Mouse (Mus musculus): ENCODE data around the gene Fgd2. TPM values are rescaled to one million over a fixed set of nuclear protein-coding genes. Genes with fewer than 3 reads are reported as not detected.
A peak's percentile ranks its signal among the peaks of the same experiment; 100 is the strongest.

The Fgd2 gene
- polyA plus RNA-seq, 1 experiment from 2014 or later: 2.2 TPM

DNA sequence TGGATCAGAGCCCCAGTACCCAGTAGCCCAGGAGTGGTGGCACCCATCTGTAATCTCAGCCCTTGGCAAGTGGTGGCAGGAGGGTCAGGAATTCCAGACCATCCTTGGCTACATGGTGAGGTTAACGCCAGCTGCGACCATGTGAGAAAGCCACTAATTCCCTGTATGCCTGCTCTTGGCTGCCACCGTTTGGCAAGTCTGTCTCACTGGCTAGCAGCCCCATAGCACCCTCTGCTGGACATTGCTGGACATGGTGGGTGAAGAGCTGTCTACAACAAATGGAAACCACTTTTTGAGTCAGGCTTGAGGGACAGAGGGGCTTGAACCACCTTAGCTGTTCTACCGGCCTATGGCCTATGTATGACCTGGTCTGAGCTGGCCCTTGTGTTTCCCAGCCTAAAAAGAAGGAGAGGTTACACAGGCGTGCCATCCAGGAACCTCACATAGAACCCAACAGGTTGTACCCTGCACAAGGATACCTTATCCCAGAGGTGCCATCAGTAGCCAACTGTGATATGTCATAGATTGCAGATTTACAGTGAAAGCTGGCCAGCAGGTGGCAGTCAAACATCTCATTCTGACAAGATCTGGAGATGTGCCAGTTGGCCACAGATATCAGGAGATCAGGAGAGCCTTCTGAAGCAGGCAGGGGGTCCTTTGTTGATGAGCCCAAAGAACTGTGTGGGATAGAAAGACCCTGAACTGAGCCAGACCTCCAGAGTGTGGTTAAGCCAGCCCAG is 10.4 kb downstream of the Fgd2 start:
- DNase-seq (ENCODE audit: low spot score, missing footprints): peak; percentile 99
- H3K4me3 ChIP-seq (ENCODE audit: low read depth, low read length): no peak overlapping the region
- H3K4me1 ChIP-seq (ENCODE audit: control insufficient read depth, insufficient read depth, low read length): 0 out of 2 replicates have a peak, but pooled peaks cover 2% of the 10 kb centered on the region
- H3K36me3 ChIP-seq (ENCODE audit: control insufficient read depth, insufficient read depth, low read length): no peaks in the 10 kb centered on the region
- no peak overlapping the region for H3K27ac ChIP-seq (ENCODE audit: low read depth, low read length)
- no peaks in the 10 kb centered on the region; the same call in 1 of the 2 replicates for H3K27me3 ChIP-seq (ENCODE audit: control insufficient read depth, insufficient read depth, low read length)
- 10% methylated on average over 5 of the region's 5 CpGs for WGBS
- H3K9me3 ChIP-seq (ENCODE audit: control insufficient read depth, low read length): no peaks in the 10 kb centered on the region
- H3K4me2 ChIP-seq: no peak overlapping the region
- peak overlapping the region; percentile 31; the same call in 1 of the 2 replicates for H3K9ac ChIP-seq (ENCODE audit: low read length)
- peak; percentile 71; the same call in 1 of the 2 replicates for ATAC-seq (ENCODE audit: low FRiP score)

DNA sequence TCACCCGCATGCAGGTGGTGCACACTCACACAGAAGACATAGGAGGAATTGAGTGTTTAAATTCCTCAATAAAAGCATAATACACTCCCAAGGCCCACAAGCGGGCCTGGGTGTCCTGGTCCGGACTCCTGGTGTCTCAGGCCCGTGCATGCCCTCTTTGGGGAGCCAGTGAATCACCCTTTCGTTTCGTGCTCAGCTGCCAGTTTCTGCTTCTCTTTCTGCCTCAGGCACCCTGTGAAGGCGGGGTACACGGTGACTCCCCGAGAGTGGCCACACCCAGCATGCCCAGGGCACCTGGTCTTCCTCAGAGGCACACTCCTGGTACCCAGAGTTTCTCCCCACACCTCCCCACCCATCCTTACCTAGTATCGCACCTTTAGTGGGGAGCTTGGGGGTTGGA is 15.2 kb downstream of the Fgd2 start:
- Histone ChIP-seq H3K4me2 (no peak overlapping the region), H3K4me3 (ENCODE audit: low read depth, low read length) (no peak overlapping the region), H3K9ac (ENCODE audit: low read length) (no peak overlapping the region), H3K27me3 (ENCODE audit: control insufficient read depth, insufficient read depth, low read length) (no peaks in the 10 kb centered on the region), H3K36me3 (ENCODE audit: control insufficient read depth, insufficient read depth, low read length) (no peaks in the 10 kb centered on the region), H3K4me1 (ENCODE audit: control insufficient read depth, insufficient read depth, low read length) (no peaks in the 10 kb centered on the region), H3K27ac (ENCODE audit: low read depth, low read length) (no peak overlapping the region), H3K9me3 (ENCODE audit: control insufficient read depth, low read length) (no peaks in the 10 kb centered on the region)
- 82% methylated on average over 10 of the region's 10 CpGs for WGBS
- DNase-seq (ENCODE audit: low spot score, missing footprints) (no peak), ATAC-seq (ENCODE audit: low FRiP score) (no peak)

DNA sequence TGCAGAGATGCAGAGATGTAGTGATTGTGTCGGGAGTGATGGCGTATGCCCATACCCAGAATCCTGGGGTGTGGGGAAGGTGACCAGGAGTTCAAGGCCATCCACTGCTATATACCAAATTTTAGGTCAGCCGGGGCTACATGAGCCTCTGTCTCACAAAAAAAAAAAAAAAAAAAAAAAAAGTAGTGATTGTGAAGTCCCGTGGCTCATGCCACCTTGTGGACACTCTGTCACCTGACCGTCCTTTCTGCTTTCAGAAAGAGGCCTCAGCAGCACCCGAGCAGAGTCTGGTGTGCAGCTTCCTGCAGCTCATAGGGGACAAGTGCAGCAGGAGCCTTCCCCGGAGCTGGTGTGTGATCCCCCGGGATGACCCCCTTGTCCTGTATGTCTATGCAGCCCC is 17.3 kb downstream of the Fgd2 start:
- H3K4me2 ChIP-seq: no peak overlapping the region
- no peak overlapping the region for H3K4me3 ChIP-seq (ENCODE audit: low read depth, low read length)
- H3K36me3 ChIP-seq (ENCODE audit: control insufficient read depth, insufficient read depth, low read length): no peaks in the 10 kb centered on the region
- WGBS: 68% methylated on average over 8 of the region's 8 CpGs
- no peaks in the 10 kb centered on the region for H3K27me3 ChIP-seq (ENCODE audit: control insufficient read depth, insufficient read depth, low read length)
- no peak overlapping the region for H3K9ac ChIP-seq (ENCODE audit: low read length)
- ATAC-seq (ENCODE audit: low FRiP score): no peak
- no peaks in the 10 kb centered on the region for H3K4me1 ChIP-seq (ENCODE audit: control insufficient read depth, insufficient read depth, low read length)
- H3K27ac ChIP-seq (ENCODE audit: low read depth, low read length): no peak overlapping the region
- DNase-seq (ENCODE audit: low spot score, missing footprints): no peak
- H3K9me3 ChIP-seq (ENCODE audit: control insufficient read depth, low read length): no peaks in the 10 kb centered on the region

GRCm38 (mm10) chr17:29380241-29380640 is 19.5 kb downstream of the Fgd2 start:
- WGBS: 68% methylated on average over 4 of the region's 4 CpGs
- H3K9ac ChIP-seq (ENCODE audit: low read length): no peak overlapping the region
- no peak overlapping the region for H3K4me3 ChIP-seq (ENCODE audit: low read depth, low read length)
- no peaks in the 10 kb centered on the region for H3K36me3 ChIP-seq (ENCODE audit: control insufficient read depth, insufficient read depth, low read length)
- no peaks in the 10 kb centered on the region for H3K27me3 ChIP-seq (ENCODE audit: control insufficient read depth, insufficient read depth, low read length)
- no peak for DNase-seq (ENCODE audit: low spot score, missing footprints)
- H3K9me3 ChIP-seq (ENCODE audit: control insufficient read depth, low read length): no peaks in the 10 kb centered on the region
- H3K4me1 ChIP-seq (ENCODE audit: control insufficient read depth, insufficient read depth, low read length): no peaks in the 10 kb centered on the region
- no peak for ATAC-seq (ENCODE audit: low FRiP score)
- H3K27ac ChIP-seq (ENCODE audit: low read depth, low read length): no peak overlapping the region
- H3K4me2 ChIP-seq: no peak overlapping the region

- Histone ChIP-seq H3K4me2 (no peak overlapping the region), H3K27me3 (ENCODE audit: control insufficient read depth, insufficient read depth, low read length) (no peaks in the 10 kb centered on the region), H3K9me3 (ENCODE audit: control insufficient read depth, low read length) (no peaks in the 10 kb centered on the region), H3K36me3 (ENCODE audit: control insufficient read depth, insufficient read depth, low read length) (no peaks in the 10 kb centered on the region), H3K4me3 (ENCODE audit: low read depth, low read length) (no peak overlapping the region), H3K4me1 (ENCODE audit: control insufficient read depth, insufficient read depth, low read length) (no peaks in the 10 kb centered on the region), H3K27ac (ENCODE audit: low read depth, low read length) (no peak overlapping the region), H3K9ac (ENCODE audit: low read length) (no peak overlapping the region)
- WGBS: 25% methylated on average over 7 of the region's 7 CpGs
- peak; percentile 55; the same call in 1 of the 2 replicates for ATAC-seq (ENCODE audit: low FRiP score)
- peak; percentile 94 for DNase-seq (ENCODE audit: low spot score, missing footprints)
Measured at GRCm38 (mm10) chr17:29381472-29381871, 20.8 kb downstream of the Fgd2 start.

DNA sequence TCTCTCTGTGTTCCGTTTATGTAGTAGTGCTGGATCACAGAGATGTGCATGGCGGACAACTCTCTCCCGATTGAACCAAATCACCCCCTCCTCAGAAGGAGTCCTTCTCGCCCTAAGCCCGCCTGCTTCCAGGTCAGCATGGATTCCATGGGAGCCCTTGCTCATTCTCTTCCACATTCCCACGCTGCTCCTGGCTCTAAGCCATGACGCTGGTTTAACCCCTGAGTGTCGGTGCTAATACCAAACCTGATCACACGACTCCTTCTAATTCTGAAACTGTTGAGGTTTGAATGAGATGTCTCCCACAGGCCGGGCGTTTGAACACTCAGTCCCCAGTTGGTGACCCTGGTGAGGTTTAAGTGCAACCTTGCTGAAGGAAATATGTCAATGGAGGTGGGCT is 21.7 kb downstream of the Fgd2 start:
- no peak overlapping the region for H3K9ac ChIP-seq (ENCODE audit: low read length)
- no peaks in the 10 kb centered on the region for H3K9me3 ChIP-seq (ENCODE audit: control insufficient read depth, low read length)
- DNase-seq (ENCODE audit: low spot score, missing footprints) (no peak), ATAC-seq (ENCODE audit: low FRiP score) (no peak)
- no peaks in the 10 kb centered on the region for H3K4me1 ChIP-seq (ENCODE audit: control insufficient read depth, insufficient read depth, low read length)
- no peak overlapping the region for H3K4me2 ChIP-seq
- H3K36me3 ChIP-seq (ENCODE audit: control insufficient read depth, insufficient read depth, low read length): no peaks in the 10 kb centered on the region
- no peak overlapping the region for H3K4me3 ChIP-seq (ENCODE audit: low read depth, low read length)
- no peaks in the 10 kb centered on the region for H3K27me3 ChIP-seq (ENCODE audit: control insufficient read depth, insufficient read depth, low read length)
- WGBS: 73% methylated on average over 11 of the region's 11 CpGs
- H3K27ac ChIP-seq (ENCODE audit: low read depth, low read length): no peak overlapping the region

DNA sequence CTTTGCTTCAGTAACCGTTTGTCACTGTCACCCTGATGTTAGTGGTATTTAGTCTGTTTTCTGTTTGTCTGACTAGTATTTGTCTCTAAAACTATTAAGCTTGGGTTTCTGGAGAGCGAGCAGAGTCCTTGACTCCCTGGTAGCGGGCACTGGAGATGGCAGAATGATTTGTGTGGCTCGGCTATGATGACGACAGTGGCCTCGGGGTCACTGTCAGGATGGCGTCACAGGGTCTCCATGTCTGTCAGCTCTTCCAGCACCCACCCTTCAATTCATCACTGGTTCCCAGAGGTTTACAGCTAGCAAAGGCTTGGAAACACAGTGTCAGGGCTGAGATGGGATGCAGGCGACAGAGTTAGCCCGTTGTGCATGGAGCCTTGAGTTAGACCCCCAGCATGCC is 23.2 kb downstream of the Fgd2 start:
- WGBS: 86% methylated on average over 9 of the region's 9 CpGs
- H3K27ac ChIP-seq (ENCODE audit: low read depth, low read length): no peak overlapping the region

DNA sequence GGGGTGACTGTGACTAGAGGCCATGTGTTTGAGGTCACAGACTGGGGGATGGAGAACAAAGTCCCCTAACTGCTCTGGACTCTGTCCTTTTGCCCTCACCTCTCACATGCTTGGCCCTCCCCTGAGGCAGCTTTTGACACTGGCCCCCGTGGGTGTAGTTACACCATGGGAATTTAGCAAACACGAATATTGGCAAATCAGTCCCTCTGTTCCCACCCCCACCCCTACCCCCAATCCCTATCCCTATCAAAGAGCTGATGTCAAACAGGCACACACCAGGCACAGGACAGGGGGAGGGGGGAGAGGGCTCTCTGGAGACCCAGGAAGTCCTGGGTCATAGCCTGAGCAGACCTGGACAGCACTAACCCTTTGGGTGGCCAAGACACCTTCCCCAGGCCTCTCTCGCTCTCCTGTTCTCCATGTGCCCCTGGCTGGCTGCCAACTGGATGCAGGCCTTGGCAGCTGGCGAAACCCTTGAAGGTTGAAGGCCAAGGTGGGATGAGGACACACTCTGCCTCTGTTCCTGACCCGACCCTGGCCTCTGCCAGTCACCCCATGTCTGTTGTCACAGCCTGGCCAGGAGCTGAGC is 24.2 kb downstream of the Fgd2 start:
- H3K9ac ChIP-seq (ENCODE audit: low read length): no peak overlapping the region
- H3K36me3 ChIP-seq (ENCODE audit: control insufficient read depth, insufficient read depth, low read length): no peaks in the 10 kb centered on the region
- WGBS: 78% methylated on average over 5 of the region's 5 CpGs
- H3K4me3 ChIP-seq (ENCODE audit: low read depth, low read length): no peak overlapping the region
- H3K4me2 ChIP-seq: no peak overlapping the region
- ATAC-seq (ENCODE audit: low FRiP score): no peak
- DNase-seq (ENCODE audit: low spot score, missing footprints): no peak
- no peaks in the 10 kb centered on the region for H3K27me3 ChIP-seq (ENCODE audit: control insufficient read depth, insufficient read depth, low read length)
- no peaks in the 10 kb centered on the region for H3K9me3 ChIP-seq (ENCODE audit: control insufficient read depth, low read length)
- no peak overlapping the region for H3K27ac ChIP-seq (ENCODE audit: low read depth, low read length)
- no peaks in the 10 kb centered on the region for H3K4me1 ChIP-seq (ENCODE audit: control insufficient read depth, insufficient read depth, low read length)

More for the DNA sequence above, 23.2 kb downstream of the Fgd2 start:
- DNase-seq (ENCODE audit: low spot score, missing footprints) (no peak), ATAC-seq (ENCODE audit: low FRiP score) (no peak)
- Histone ChIP-seq H3K36me3 (ENCODE audit: control insufficient read depth, insufficient read depth, low read length) (no peaks in the 10 kb centered on the region), H3K4me2 (no peak overlapping the region), H3K9ac (ENCODE audit: low read length) (no peak overlapping the region), H3K27me3 (ENCODE audit: control insufficient read depth, insufficient read depth, low read length) (no peaks in the 10 kb centered on the region), H3K4me1 (ENCODE audit: control insufficient read depth, insufficient read depth, low read length) (no peaks in the 10 kb centered on the region), H3K4me3 (ENCODE audit: low read depth, low read length) (no peak overlapping the region), H3K9me3 (ENCODE audit: control insufficient read depth, low read length) (no peaks in the 10 kb centered on the region)

GRCm38 (mm10) chr17:29385746-29386145 is 25.0 kb downstream of the Fgd2 start:
- Histone ChIP-seq H3K27ac (ENCODE audit: low read depth, low read length) (no peak overlapping the region), H3K27me3 (ENCODE audit: control insufficient read depth, insufficient read depth, low read length) (no peaks in the 10 kb centered on the region), H3K9ac (ENCODE audit: low read length) (no peak overlapping the region), H3K9me3 (ENCODE audit: control insufficient read depth, low read length) (no peaks in the 10 kb centered on the region), H3K4me3 (ENCODE audit: low read depth, low read length) (no peak overlapping the region), H3K4me1 (ENCODE audit: control insufficient read depth, insufficient read depth, low read length) (no peaks in the 10 kb centered on the region), H3K4me2 (no peak overlapping the region), H3K36me3 (ENCODE audit: control insufficient read depth, insufficient read depth, low read length) (no peaks in the 10 kb centered on the region)
- ATAC-seq (ENCODE audit: low FRiP score) (no peak), DNase-seq (ENCODE audit: low spot score, missing footprints) (peak; percentile 60)
- WGBS: 26% methylated on average over 6 of the region's 6 CpGs
